Mouse (Mus musculus): ENCODE data around the gene Clec16a. TPM values are rescaled to one million over a fixed set of nuclear protein-coding genes. Genes with fewer than 3 reads are reported as not detected.

Gene Clec16a
- polyA plus RNA-seq, 2 experiments = 2.7 to 10.0 TPM

DNA sequence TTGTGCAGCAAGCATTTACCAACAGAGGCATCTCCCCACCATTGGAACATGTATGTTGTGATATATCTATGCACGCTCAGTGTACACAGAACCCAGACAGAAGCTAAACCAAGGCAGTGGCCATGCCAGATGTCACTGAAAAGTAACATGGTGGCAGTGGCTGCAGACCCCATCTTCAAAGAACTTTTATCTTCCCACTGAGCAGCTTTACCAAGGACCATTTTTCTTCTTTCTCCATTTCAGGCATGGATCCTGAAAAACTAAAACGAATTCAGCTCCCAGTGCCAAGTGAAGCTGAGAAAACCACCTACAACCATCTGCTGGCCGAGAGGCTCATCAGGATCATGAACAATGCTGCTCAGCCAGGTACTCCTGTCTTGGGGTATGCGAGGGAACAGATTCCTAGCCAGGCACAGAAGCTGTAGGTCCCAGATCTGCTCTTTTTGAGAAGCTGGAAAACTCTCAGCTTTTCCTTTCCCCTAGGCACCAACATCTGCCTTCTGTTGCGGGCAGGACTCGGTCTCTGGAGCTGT is 82.1 kb downstream of the Clec16a start:
- 72% methylated on average over 6 of the region's 6 CpGs for WGBS (ENCODE audit: insufficient replicate concordance)
- H3K9me3 ChIP-seq (ENCODE audit: control insufficient read depth, low read length) = no peaks in the 10 kb centered on the region
- TF ChIP-seq EP300 (IDR thresholded peaks at IDR 0.05; ENCODE audit: low read depth) = no peak
- TF ChIP-seq CTCF (IDR thresholded peaks at IDR 0.05; ENCODE audit: low read depth) = no peak
- H3K27me3 ChIP-seq (ENCODE audit: control insufficient read depth, insufficient read depth, low read length) = no peaks in the 10 kb centered on the region
- H3K4me2 ChIP-seq (ENCODE audit: low read depth) = no peak overlapping the region
- DNase-seq (ENCODE audit: low read depth in 3 of 3, low spot score in 3 of 3) (no peak), ATAC-seq (ENCODE audit: insufficient read depth) (no peak)
- H3K27ac ChIP-seq = no peak overlapping the region
- H3K36me3 ChIP-seq (replicated peaks; ENCODE audit: control insufficient read depth, insufficient read depth, low read depth) = no peaks in the 10 kb centered on the region
- 0 out of 4 replicates have a peak, but pooled peaks cover 0 to 4% of the 10 kb centered on the region in 2 experiments for H3K4me1 ChIP-seq (replicated peaks; ENCODE audit: control insufficient read depth in 2 of 2, insufficient read depth in 2 of 2, low read length in 1 of 2)
- no peak overlapping the region for H3K4me3 ChIP-seq (ENCODE audit: insufficient read depth in 1 of 2, low read depth in 2 of 2, low read length in 2 of 2)
- H3K9ac ChIP-seq (replicated peaks) = no peak overlapping the region

DNA sequence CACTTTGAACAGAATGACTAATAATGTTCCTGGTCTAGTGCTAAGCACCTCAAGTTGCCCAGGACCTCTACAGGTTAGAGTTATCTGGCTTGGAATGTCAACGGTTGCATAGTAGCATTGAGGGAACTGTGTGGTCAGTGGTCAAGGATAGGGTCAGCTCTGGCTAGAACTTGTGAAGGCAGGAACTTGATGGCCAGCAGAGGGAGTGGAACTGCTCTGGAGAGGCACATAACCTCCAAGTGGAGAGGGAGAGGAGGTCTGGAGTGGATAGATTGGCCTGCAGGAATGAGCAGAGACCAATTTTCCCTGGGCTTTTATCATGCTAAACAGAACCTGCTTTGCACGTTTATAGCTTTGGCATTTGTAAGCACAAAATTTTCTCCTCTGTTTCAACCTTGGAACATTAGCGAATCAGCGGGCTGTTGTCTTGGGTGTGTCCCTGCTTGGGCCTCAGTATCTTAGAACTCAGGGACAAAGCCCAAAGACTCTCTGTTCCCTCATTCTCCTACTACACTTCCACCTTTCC is 83.0 kb downstream of the Clec16a start:
- Histone ChIP-seq H3K4me2 (ENCODE audit: low read depth) (no peak overlapping the region), H3K4me1 (replicated peaks; ENCODE audit: control insufficient read depth in 2 of 2, insufficient read depth in 2 of 2, low read length in 1 of 2) (0 out of 4 replicates have a peak, but pooled peaks cover 0 to 4% of the 10 kb centered on the region in 2 experiments), H3K9me3 (ENCODE audit: control insufficient read depth, low read length) (no peaks in the 10 kb centered on the region), H3K27me3 (ENCODE audit: control insufficient read depth, insufficient read depth, low read length) (no peaks in the 10 kb centered on the region), H3K4me3 (ENCODE audit: insufficient read depth in 1 of 2, low read depth in 2 of 2, low read length in 2 of 2) (no peak overlapping the region), H3K27ac (no peak overlapping the region), H3K36me3 (replicated peaks; ENCODE audit: control insufficient read depth, insufficient read depth, low read depth) (no peaks in the 10 kb centered on the region), H3K9ac (replicated peaks) (no peak overlapping the region)
- WGBS (ENCODE audit: insufficient replicate concordance) = 57% methylated on average over 4 of the region's 4 CpGs
- TF ChIP-seq CTCF (IDR thresholded peaks at IDR 0.05; ENCODE audit: low read depth) (no peak), EP300 (IDR thresholded peaks at IDR 0.05; ENCODE audit: low read depth) (no peak)
- ATAC-seq (ENCODE audit: insufficient read depth) = no peak
- DNase-seq (ENCODE audit: low read depth in 3 of 3, low spot score in 3 of 3) = no peak

DNA sequence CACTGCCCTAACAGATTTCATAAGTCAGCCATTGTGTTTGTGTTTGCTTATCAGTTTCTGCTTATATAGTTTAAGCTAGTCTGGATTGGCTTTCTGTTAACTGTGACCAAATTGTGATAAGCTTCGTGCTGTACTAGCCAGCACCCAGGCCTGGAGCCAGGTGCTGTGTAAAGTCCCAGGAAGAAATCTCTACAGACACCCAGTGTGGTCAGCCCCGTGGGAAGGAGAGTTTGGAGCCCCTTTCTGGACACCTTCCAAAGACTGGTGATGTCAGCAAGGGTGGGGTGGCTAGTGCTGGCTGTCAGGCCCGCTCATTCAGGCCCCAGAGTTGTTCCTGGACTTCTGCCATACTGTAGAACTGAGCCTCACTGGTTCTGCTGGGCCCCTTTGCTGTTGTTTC is 83.8 kb downstream of the Clec16a start:
- Histone ChIP-seq H3K36me3 (replicated peaks; ENCODE audit: control insufficient read depth, insufficient read depth, low read depth) (no peaks in the 10 kb centered on the region), H3K27me3 (ENCODE audit: control insufficient read depth, insufficient read depth, low read length) (no peaks in the 10 kb centered on the region), H3K4me1 (replicated peaks; ENCODE audit: control insufficient read depth in 2 of 2, insufficient read depth in 2 of 2, low read length in 1 of 2) (0 out of 4 replicates have a peak, but pooled peaks cover 0 to 4% of the 10 kb centered on the region in 2 experiments), H3K4me2 (ENCODE audit: low read depth) (no peak overlapping the region), H3K27ac (no peak overlapping the region), H3K4me3 (ENCODE audit: insufficient read depth in 1 of 2, low read depth in 2 of 2, low read length in 2 of 2) (no peak overlapping the region), H3K9ac (replicated peaks) (no peak overlapping the region), H3K9me3 (ENCODE audit: control insufficient read depth, low read length) (no peaks in the 10 kb centered on the region)
- 33% methylated on average over 3 of the region's 3 CpGs for WGBS (ENCODE audit: insufficient replicate concordance)
- no peak for DNase-seq (ENCODE audit: low read depth in 3 of 3, low spot score in 3 of 3)
- TF ChIP-seq EP300 (IDR thresholded peaks at IDR 0.05; ENCODE audit: low read depth) = no peak
- no peak for TF ChIP-seq CTCF (IDR thresholded peaks at IDR 0.05; ENCODE audit: low read depth)
- no peak for ATAC-seq (ENCODE audit: insufficient read depth)

DNA sequence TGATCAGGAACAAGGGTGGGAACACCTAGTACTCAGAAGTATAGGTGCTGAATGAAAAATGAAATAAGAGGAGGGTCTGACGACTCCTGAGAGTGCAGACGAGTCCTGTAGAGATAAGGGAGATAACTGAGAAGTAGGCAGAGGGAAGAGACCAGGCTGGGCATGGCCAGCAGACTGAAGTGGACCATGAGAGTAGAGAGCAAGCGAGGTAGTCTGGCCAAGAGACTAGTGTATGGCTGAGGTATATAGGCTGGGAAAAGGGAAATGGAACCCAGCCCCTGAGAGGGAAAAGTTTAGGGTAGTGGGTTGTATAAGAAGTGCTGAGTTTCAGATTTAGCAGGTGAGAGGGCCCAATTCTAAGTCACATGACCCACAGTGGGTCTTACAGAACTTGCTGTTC is 84.2 kb downstream of the Clec16a start:
- DNase-seq (ENCODE audit: low read depth in 3 of 3, low spot score in 3 of 3) = no peak
- WGBS (ENCODE audit: insufficient replicate concordance) = 43% methylated on average over 3 of the region's 3 CpGs
- TF ChIP-seq EP300 (IDR thresholded peaks at IDR 0.05; ENCODE audit: low read depth) (no peak), CTCF (IDR thresholded peaks at IDR 0.05; ENCODE audit: low read depth) (no peak)
- H3K27me3 ChIP-seq (ENCODE audit: control insufficient read depth, insufficient read depth, low read length) = no peaks in the 10 kb centered on the region
- 0 out of 4 replicates have a peak, but pooled peaks cover 0 to 4% of the 10 kb centered on the region in 2 experiments for H3K4me1 ChIP-seq (replicated peaks; ENCODE audit: control insufficient read depth in 2 of 2, insufficient read depth in 2 of 2, low read length in 1 of 2)
- no peak overlapping the region for H3K27ac ChIP-seq
- ATAC-seq (ENCODE audit: insufficient read depth) = no peak
- no peak overlapping the region for H3K4me3 ChIP-seq (ENCODE audit: insufficient read depth in 1 of 2, low read depth in 2 of 2, low read length in 2 of 2)
- no peaks in the 10 kb centered on the region for H3K36me3 ChIP-seq (replicated peaks; ENCODE audit: control insufficient read depth, insufficient read depth, low read depth)
- no peak overlapping the region for H3K4me2 ChIP-seq (ENCODE audit: low read depth)
- no peak overlapping the region for H3K9ac ChIP-seq (replicated peaks)
- H3K9me3 ChIP-seq (ENCODE audit: control insufficient read depth, low read length) = no peaks in the 10 kb centered on the region

DNA sequence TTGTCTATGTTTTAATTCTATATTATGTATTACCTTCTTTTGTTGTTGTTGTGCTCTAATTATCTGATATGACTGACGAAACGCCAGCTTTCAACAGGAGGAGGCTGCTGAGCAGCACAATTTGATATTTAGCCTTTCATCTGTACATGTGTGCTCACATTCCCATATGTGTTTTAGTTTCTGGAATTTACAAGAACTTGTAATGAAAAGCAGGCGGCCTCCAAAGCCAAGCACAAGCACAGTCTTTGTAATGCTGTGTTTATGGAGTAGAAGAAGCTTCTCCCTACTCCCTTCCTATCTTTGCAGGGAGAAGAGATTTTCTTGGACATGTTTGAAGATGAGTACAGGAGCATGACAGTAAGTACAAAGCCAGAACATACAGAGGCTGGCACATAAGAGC is 89.8 kb downstream of the Clec16a start:
- ATAC-seq (ENCODE audit: insufficient read depth) (no peak), DNase-seq (ENCODE audit: low read depth in 3 of 3, low spot score in 3 of 3) (no peak)
- H3K9ac ChIP-seq (replicated peaks) = no peak overlapping the region
- TF ChIP-seq EP300 (IDR thresholded peaks at IDR 0.05; ENCODE audit: low read depth) = no peak
- no peak for TF ChIP-seq CTCF (IDR thresholded peaks at IDR 0.05; ENCODE audit: low read depth)
- no peak overlapping the region for H3K27ac ChIP-seq
- H3K27me3 ChIP-seq (ENCODE audit: control insufficient read depth, insufficient read depth, low read length) = no peaks in the 10 kb centered on the region
- no peaks in the 10 kb centered on the region for H3K36me3 ChIP-seq (replicated peaks; ENCODE audit: control insufficient read depth, insufficient read depth, low read depth)
- H3K4me1 ChIP-seq (replicated peaks; ENCODE audit: control insufficient read depth in 2 of 2, insufficient read depth in 2 of 2, low read length in 1 of 2) = peaks cover 0 to 11% of the 10 kb centered on the region in 2 experiments; a peak in 3 of 4 replicates
- 69% methylated on average over 3 of the region's 3 CpGs for WGBS (ENCODE audit: insufficient replicate concordance)
- no peak overlapping the region for H3K4me3 ChIP-seq (ENCODE audit: insufficient read depth in 1 of 2, low read depth in 2 of 2, low read length in 2 of 2)
- H3K9me3 ChIP-seq (ENCODE audit: control insufficient read depth, low read length) = no peaks in the 10 kb centered on the region
- no peak overlapping the region for H3K4me2 ChIP-seq (ENCODE audit: low read depth)

All from liver, embryonic 14.5 days (tissue).